Mouse (Mus musculus) intestine, embryonic 15.5 days (tissue): ENCODE data around the gene Prss45. TPM values are rescaled to one million over a fixed set of nuclear protein-coding genes. Genes with fewer than 3 reads are reported as not detected.

ENCODE experiments used
- ATAC-seq: fragments of 200-750 bp; cut with Nextera tagmentation; 2 replicates; pipeline ENCODE4 v1.8.0; 2017; ENCODE audit warnings: moderate TSS enrichment, moderate library complexity
- H3K27ac ChIP-seq: fragments of 300-500 bp; sonication (generic); 2 replicates; pipeline ENCODE4 v1.5.1; 2015; ENCODE audit warnings: mild to moderate bottlenecking, inconsistent platforms
- H3K27me3 ChIP-seq: fragments of 300-500 bp; sonication (generic); replicated peaks from 2 replicates; pipeline ENCODE4 v1.6.1; 2015; ENCODE audit warnings: inconsistent platforms
- H3K36me3 ChIP-seq: fragments of 300-500 bp; sonication (generic); 2 replicates; pipeline ENCODE4 v1.6.1; 2015; ENCODE audit warnings: inconsistent platforms
- H3K4me1 ChIP-seq: fragments of 300-500 bp; sonication (generic); replicated peaks from 2 replicates; pipeline ENCODE4 v1.6.1; 2015; ENCODE audit warnings: inconsistent platforms
- H3K4me2 ChIP-seq: fragments of 300-500 bp; sonication (generic); replicated peaks from 2 replicates; pipeline ENCODE4 v1.6.1; 2015; ENCODE audit warnings: mild to moderate bottlenecking, inconsistent platforms
- H3K4me3 ChIP-seq: fragments of 300-500 bp; sonication (generic); replicated peaks from 2 replicates; pipeline ENCODE4 v1.5.1; 2015; ENCODE audit warnings: inconsistent platforms
- H3K9ac ChIP-seq: fragments of 300-500 bp; sonication (generic); 2 replicates; pipeline ENCODE4 v1.6.1; 2015; ENCODE audit warnings: inconsistent platforms
- H3K9me3 ChIP-seq: fragments of 300-500 bp; sonication (generic); 2 replicates; pipeline ENCODE4 v1.6.1; 2016; ENCODE audit warnings: inconsistent platforms
- WGBS: fragments of 180-500 bp; shearing (Covaris S2); methylation state at CpG from one replicate; pipeline ENCODE4 v1.1.7; 2015; 5-methylcytosine and 5-hydroxymethylcytosine counted together
- polyA plus RNA-seq: library from polyadenylated mRNA; unstranded; fragments of >200 nt; fragmentation: Nextera tagmentation; extraction: Ambion mirVana; gene quantifications from 2 replicates; pipeline ENCODE4 v1.2.1, GENCODE M21; 2015

Prss45 gene
- polyA plus RNA-seq, 1 experiment from 2014 or later, result not detected

DNA sequence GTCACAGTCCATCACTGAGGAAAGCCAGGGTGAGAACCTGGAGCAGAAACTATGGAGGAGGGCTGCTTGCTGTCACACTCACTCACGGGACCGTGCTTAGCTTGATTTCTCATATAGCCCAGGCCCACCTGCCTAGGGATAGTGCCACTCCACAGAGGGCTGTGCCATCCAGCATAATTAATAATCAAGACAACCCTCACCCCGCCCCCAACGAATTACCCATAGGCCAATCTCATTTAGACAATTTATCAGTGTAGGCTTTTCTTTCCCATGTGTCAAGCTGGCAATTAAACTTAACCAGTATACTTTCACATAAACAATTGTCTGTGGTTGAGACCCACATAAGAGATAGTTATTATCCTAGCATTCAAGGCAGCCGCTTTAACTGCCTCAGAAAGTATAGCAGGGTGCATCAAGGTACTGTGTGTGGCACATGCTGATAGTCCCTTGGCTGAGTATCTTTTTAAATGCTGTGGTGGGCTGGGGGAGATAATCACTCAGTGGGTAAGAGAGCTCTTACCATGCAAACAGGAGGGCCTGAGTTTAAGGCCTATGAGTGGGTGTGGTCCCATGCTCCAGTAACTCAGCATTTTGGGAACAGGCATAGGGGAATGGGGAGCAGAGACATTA lies 24.7 kb downstream of the Prss45 start:
- H3K9me3 ChIP-seq, result no peaks in the 10 kb centered on the region
- no peak overlapping the region for H3K9ac ChIP-seq
- H3K4me1 ChIP-seq, result peaks cover 7% of the 10 kb centered on the region
- H3K36me3 ChIP-seq, result no peaks in the 10 kb centered on the region
- H3K4me2 ChIP-seq, result no peak overlapping the region
- no peak overlapping the region for H3K27ac ChIP-seq
- peaks cover 11% of the 10 kb centered on the region for H3K27me3 ChIP-seq
- WGBS, result 83% methylated on average over 5 of the region's 5 CpGs
- no peak overlapping the region for H3K4me3 ChIP-seq
- no peak; the same call in 1 of the 2 replicates for ATAC-seq

DNA sequence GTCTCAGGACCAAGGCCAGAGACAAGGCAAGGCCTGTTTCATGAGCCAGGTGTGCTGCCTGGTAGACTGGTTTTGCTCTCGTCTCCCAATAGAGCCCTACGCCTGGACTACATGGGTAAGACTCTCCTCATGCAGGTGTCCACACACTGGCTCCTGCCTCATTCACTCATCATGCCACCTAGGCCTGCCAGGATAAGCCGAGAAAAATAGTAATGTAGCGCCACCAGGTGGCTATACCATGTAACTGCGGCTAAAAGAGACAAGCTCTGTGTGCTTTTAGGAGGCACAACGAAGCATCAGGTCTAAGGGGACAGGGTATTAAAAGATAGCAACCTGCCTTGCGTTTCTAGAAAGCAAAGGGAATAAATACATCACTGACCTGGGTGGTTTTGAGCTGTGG lies 36.6 kb downstream of the Prss45 start:
- no peak overlapping the region for H3K9ac ChIP-seq
- H3K36me3 ChIP-seq, result no peaks in the 10 kb centered on the region
- peaks cover 21% of the 10 kb centered on the region for H3K4me1 ChIP-seq
- no peak overlapping the region for H3K4me3 ChIP-seq
- ATAC-seq, result 0 out of 2 replicates have a peak, but pooled peaks have one; percentile 17
- no peak overlapping the region for H3K27ac ChIP-seq
- no peaks in the 10 kb centered on the region for H3K9me3 ChIP-seq
- WGBS, result 21% methylated on average over 7 of the region's 7 CpGs
- H3K4me2 ChIP-seq, result no peak overlapping the region
- H3K27me3 ChIP-seq, result peaks cover 10% of the 10 kb centered on the region

DNA sequence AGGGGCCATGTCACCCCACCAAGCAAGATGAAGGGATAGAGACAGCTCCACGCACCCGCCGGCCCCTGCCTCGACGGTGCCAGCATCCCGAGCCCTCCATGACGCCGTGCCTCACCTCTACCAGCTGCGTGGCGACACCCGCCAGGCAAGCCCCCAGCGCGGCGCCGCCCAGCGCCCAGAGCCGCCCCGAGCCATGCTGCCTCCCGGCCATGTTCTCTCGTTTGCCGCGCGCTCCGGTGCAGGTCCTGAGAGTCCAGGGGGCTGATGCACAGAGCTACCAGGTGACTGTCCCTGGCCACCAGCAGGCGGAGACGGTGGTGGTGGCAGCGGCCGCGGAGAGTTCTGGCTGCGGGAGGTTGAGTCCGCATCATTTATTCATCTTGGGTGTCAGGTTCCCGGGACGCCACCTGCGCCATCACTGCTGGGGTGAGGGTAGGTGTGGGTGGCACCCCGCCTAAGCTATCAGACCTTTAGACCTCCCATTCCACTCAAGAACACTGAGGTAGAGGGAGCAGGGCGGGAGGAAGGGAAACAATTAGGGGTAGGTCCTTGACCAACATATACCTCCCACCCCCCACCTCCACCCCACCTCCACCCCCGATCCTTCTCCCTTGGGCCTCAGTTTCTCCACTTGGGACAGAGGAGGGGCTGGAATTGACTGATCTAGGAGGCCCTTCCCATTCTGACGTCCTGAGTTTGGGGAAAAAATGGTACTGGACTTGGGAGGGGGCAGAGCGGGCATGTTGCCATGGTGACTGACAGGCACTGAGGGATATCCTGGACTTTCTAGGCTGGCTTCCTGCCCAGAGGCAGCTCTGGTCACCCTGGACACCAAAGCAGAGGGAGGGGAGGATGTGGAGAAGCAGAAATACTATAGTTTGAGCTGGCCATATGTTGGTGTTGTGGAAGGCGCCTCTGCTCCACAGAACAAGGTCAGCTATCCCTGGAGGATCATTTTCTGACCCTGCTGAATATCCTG lies 39.6 kb downstream of the Prss45 start:
- H3K4me2 ChIP-seq, result peak overlapping the region; percentile 61
- peak overlapping the region; percentile 33; the same call in 1 of the 2 replicates for H3K27ac ChIP-seq
- peak overlapping the region; percentile 23 for H3K4me3 ChIP-seq
- ATAC-seq, result no peak
- H3K36me3 ChIP-seq, result no peaks in the 10 kb centered on the region
- 11% methylated on average over 40 of the region's 40 CpGs for WGBS
- H3K27me3 ChIP-seq, result peaks cover 10% of the 10 kb centered on the region
- H3K4me1 ChIP-seq, result peaks cover 24% of the 10 kb centered on the region
- peak overlapping the region; percentile 24; the same call in 1 of the 2 replicates for H3K9ac ChIP-seq
- no peaks in the 10 kb centered on the region for H3K9me3 ChIP-seq

DNA sequence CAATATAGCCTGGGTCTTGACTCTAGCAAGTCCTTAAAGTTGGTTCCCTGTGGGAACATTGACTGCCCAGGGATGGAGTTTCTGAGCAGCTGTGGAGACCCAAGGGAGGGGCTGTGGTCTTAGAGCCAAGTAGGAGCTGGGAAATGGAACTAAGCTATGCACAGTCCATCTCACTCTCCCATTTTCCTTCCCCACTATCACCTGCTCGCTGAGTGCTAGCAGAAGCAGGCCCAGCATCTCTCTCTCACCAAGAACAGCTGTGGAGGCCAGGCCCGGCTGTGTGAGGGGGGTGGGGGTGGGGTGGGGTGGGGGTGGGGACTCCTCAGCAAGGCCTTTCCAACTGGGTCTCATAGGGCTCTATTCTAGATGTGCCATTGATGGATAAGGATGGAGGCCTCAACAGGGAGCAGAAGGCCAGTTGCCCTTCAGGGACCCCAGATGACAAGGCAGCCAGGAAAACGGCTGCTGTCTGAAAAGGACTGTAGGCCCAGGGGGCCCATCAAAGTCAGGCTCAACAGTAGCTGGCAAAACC lies 40.3 kb downstream of the Prss45 start:
- no peak for ATAC-seq
- H3K27ac ChIP-seq, result peak overlapping the region; percentile 33; the same call in 1 of the 2 replicates
- WGBS, result 15% methylated on average over 3 of the region's 3 CpGs

DNA sequence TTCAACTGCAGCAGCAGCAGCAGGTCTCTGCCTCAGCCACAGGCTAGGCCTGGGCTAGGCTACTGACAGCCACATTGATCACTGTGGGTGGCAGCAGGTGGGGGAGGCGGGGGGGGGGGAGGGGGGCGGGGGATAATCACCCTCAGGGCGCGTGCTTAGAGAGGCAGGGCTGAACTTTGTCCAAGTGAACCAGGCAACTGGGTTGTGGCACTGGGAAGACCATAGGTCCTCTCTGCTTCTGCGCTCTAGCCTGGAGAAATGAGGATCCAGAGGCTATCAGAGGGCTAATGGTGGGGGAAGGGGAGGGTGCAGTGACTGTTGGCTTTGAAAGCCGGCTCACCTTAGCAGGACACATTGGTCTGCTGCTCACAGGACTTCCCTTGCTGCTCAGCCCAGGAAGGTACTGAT lies 40.9 kb downstream of the Prss45 start:
- Histone ChIP-seq H3K9me3 (no peaks in the 10 kb centered on the region), H3K9ac (no peak overlapping the region), H3K36me3 (no peaks in the 10 kb centered on the region), H3K27me3 (peaks cover 12% of the 10 kb centered on the region), H3K27ac (peak overlapping the region; percentile 51; the same call in 1 of the 2 replicates), H3K4me1 (peaks cover 32% of the 10 kb centered on the region), H3K4me2 (no peak overlapping the region), H3K4me3 (no peak overlapping the region)
- 13% methylated on average over 4 of the region's 6 CpGs for WGBS
- peak; percentile 63 for ATAC-seq

More for the DNA sequence above, 40.3 kb downstream of the Prss45 start:
- no peaks in the 10 kb centered on the region for H3K9me3 ChIP-seq
- H3K4me1 ChIP-seq, result peaks cover 28% of the 10 kb centered on the region
- H3K4me3 ChIP-seq, result no peak overlapping the region
- H3K27me3 ChIP-seq, result peaks cover 10% of the 10 kb centered on the region
- no peaks in the 10 kb centered on the region for H3K36me3 ChIP-seq
- H3K9ac ChIP-seq, result no peak overlapping the region
- no peak overlapping the region for H3K4me2 ChIP-seq

DNA sequence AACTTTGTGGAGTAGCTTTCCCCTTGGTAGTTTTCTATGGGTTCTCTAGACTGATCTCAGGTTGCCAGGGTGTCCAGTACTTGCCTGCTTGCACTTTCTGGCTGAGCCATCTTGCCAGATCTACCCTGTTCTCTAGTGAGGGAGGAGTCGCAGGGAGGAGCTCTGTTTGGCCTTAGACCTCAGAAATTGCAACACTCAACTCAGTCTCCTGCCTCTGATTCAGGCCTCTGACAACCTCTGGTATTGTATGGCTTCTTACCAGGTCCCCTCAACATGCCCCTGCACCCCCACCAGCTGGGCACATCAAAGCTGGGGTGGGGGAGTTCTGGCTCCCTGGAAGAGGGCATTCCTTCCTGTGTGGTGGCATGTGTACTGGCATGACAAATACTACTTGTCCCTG lies 43.0 kb downstream of the Prss45 start:
- H3K27me3 ChIP-seq, result peaks cover 18% of the 10 kb centered on the region
- no peak overlapping the region for H3K9ac ChIP-seq
- no peaks in the 10 kb centered on the region for H3K36me3 ChIP-seq
- no peak overlapping the region for H3K4me2 ChIP-seq
- H3K4me3 ChIP-seq, result no peak overlapping the region
- WGBS, result 79% methylated on average over 1 of the region's 1 CpGs
- H3K4me1 ChIP-seq, result peaks cover 37% of the 10 kb centered on the region
- H3K27ac ChIP-seq, result no peak overlapping the region
- ATAC-seq, result no peak
- no peaks in the 10 kb centered on the region for H3K9me3 ChIP-seq

DNA sequence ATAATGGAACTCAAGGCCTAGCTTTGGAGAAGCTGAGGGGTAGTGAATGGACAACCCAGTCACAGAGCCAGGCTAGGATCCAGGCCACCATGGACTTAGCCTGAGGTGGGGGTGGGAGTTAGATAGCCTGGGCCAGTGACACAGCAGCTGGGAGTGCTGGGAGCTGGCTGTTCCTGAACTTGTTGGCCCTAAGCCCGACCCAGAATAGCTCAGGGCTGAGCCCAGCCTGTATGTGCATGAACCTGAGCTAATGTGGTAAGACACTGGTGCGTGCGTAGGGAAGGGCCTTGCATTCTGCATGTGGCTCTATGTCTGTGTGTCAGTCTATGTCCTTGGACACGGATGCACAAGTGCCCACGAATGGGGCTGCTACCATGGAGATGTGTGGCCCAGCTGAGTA lies 43.5 kb downstream of the Prss45 start:
- no peak for ATAC-seq
- Histone ChIP-seq H3K4me1 (peaks cover 37% of the 10 kb centered on the region), H3K4me3 (no peak overlapping the region), H3K27ac (no peak overlapping the region), H3K9me3 (no peaks in the 10 kb centered on the region), H3K9ac (no peak overlapping the region), H3K36me3 (no peaks in the 10 kb centered on the region), H3K27me3 (peaks cover 15% of the 10 kb centered on the region), H3K4me2 (no peak overlapping the region)
- WGBS, result 86% methylated on average over 5 of the region's 5 CpGs

DNA sequence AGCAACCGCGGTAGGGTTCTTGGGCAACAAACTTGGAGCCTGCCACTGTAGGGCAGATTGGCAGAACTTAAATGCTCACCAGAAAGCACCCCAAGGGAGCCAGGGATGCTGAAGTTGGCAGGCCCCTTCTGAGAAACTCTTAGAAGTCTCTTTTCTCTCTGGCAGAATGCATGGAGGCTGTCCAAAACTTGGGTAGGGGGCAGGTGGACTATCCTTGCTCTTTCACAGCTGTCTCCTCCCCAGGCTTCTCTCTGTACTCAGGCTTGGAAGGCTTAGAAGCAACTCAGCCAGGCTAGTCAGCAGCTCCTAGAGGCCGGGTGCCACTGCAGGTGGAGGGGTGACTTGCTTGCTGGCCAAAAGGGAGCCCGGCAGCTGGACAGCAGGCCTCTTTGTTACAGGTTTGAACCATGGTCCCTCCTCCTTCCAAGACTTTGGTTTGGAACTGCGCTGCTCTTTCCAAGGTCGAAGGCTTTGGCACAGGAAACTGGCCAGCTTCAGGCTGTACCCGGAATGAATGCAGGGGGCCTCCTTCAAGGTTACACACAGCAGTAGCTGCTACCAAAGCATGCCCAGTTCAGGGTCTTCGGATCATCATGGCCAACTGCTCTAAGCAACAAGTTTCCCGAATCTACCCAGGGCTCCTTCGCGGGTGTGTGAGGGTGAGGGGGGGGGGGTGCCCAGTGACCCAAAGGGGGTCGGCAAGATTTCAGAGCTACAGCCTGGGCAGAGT lies 45.0 kb downstream of the Prss45 start, which contains the start of gene Als2cl:
Als2cl (plus strand) TSS at position 680 of the 730 bp plus-strand sequence.
- peak; percentile 13 for ATAC-seq

DNA sequence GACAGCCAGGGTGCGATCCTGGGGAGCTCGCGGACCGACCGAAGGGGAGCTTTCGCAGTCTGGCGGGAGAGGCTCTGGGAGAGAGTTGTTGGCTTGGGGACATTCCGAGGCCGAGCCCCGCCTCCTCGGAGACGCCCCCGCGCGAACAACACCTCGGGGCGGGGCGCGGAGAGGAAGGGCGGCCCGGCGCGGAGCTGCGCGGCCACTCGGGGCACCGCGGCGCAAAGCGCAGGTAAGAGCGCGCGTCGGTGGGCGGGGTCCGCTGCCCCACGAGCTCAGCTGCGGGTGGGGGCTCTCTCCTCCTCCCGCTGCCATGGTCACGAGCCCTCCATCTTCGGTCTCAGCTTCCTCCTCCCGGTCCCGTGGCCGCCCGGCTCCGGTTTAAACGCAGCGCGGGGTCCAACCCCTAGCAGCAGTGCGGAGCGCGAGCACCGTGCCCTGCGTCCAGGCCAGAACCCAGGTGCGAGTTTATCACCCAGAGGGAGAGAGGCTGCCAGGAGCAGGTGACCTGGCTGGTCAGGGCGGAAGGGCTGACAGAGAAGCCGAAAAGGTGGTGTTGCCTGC lies 45.7 kb downstream of the Prss45 start, which contains the start of gene Tmie:
Tmie (minus strand) TSS at position 116 of the 564 bp plus-strand sequence.
- ATAC-seq, result peak; percentile 87
- under 1% methylated on average over 57 of the region's 57 CpGs for WGBS

More for the DNA sequence above, 45.0 kb downstream of the Prss45 start, which contains the start of gene Als2cl:
- Histone ChIP-seq H3K4me1 (peaks cover 28% of the 10 kb centered on the region), H3K9me3 (no peaks in the 10 kb centered on the region), H3K9ac (peak within 1 kb of the TSS; percentile 42), H3K4me2 (peak within 1 kb of the TSS; percentile 92), H3K27ac (peak within 1 kb of the TSS; percentile 79), H3K27me3 (peaks cover 7% of the 10 kb centered on the region), H3K36me3 (no peaks in the 10 kb centered on the region), H3K4me3 (peak within 1 kb of the TSS; percentile 60)
- WGBS, result 16% methylated on average over 12 of the region's 12 CpGs

DNA sequence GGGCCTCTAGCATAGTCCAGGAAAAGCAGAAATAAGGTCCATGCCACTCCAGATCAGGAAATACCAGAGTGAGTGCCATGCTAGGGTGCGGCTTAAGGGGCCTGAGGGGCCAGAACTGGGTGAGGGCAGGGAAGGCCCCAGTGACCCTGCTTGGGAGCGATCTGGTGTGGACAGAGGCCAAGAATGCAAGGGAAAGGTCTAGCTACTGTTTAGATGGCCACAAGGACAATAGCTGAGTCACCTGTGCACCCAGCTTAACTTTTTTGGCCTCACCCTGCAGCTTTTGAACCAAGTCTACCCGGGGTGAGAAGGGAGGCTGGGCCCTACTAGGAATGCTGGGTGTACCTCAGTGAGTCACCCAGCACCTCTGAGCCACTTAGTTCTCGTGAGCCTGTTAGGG lies 46.4 kb downstream of the Prss45 start:
- peaks cover 19% of the 10 kb centered on the region for H3K4me1 ChIP-seq
- peaks cover 7% of the 10 kb centered on the region for H3K27me3 ChIP-seq
- no peaks in the 10 kb centered on the region for H3K9me3 ChIP-seq
- no peaks in the 10 kb centered on the region for H3K36me3 ChIP-seq
- H3K4me3 ChIP-seq, result peak overlapping the region; percentile 60
- peak overlapping the region; percentile 79 for H3K27ac ChIP-seq
- H3K9ac ChIP-seq, result peak overlapping the region; percentile 41
- H3K4me2 ChIP-seq, result peak overlapping the region; percentile 92
- ATAC-seq, result peak; percentile 37
- WGBS, result 52% methylated on average over 4 of the region's 4 CpGs

More for the DNA sequence above, 45.7 kb downstream of the Prss45 start, which contains the start of gene Tmie:
- Histone ChIP-seq H3K9ac (peak within 1 kb of the TSS; percentile 42), H3K27ac (peak within 1 kb of the TSS; percentile 79), H3K36me3 (no peaks in the 10 kb centered on the region), H3K4me3 (peak within 1 kb of the TSS; percentile 60), H3K4me2 (peak within 1 kb of the TSS; percentile 92), H3K27me3 (peaks cover 7% of the 10 kb centered on the region), H3K9me3 (no peaks in the 10 kb centered on the region), H3K4me1 (peaks cover 20% of the 10 kb centered on the region)

DNA sequence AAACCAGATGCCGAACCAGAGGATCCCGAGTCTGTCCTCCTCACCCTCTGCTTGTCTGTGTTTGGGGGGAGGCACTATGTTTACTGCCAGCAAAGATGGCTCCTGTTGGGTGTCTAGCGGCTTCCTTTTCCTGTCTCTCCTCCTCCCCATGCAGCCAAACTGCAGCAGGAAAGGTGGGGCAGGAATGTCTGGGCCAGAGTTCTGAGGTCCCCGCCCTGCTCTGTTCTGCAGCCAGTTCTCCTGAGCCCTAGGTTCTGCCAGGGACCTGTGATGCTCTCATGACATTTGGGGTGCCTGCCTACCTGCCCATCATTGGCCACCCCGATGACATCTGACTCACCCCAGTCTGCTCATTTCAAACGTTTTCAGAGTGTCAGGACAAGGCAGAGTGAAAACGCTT lies 47.6 kb downstream of the Prss45 start:
- Histone ChIP-seq H3K4me3 (no peak overlapping the region), H3K27me3 (peaks cover 7% of the 10 kb centered on the region), H3K27ac (no peak overlapping the region), H3K4me1 (peaks cover 19% of the 10 kb centered on the region), H3K36me3 (no peaks in the 10 kb centered on the region), H3K9me3 (no peaks in the 10 kb centered on the region), H3K4me2 (no peak overlapping the region), H3K9ac (no peak overlapping the region)
- no peak for ATAC-seq
- 73% methylated on average over 7 of the region's 7 CpGs for WGBS
